Mouse (Mus musculus) heart, postnatal 14 days (tissue): Measurements from ENCODE around the gene Mptx1. TPM values are rescaled to one million over a fixed set of nuclear protein-coding genes. Genes with fewer than 3 reads are reported as not detected.
"Not testable (repeated sequence)": the region's sequence is repeated elsewhere in the genome, so short reads cannot be mapped to it uniquely, and the experiment has no call there.

ENCODE experiments used
- DNase-seq, 2 experiments: peaks; one replicate each; pipeline ENCODE4 v3.0.0; 2021 to 2022
- intact Hi-C: fragments of 180-260 bp; cut with DNase I; formaldehyde crosslinking; loops from one replicate; pipeline ENCODE4 v1.15.1; 2025
- long read RNA-seq, 2 experiments: library from polyadenylated mRNA; stranded (forward); transcript quantifications; one replicate each; pipeline ENCODE4 v2.0.0; 2021
- total RNA-seq, 2 experiments: library from RNA; stranded (reverse); gene quantifications; 2 replicates each; pipeline ENCODE4 v1.2.3; 2021

Gene Mptx1
- not detected for total RNA-seq
- long read RNA-seq, experiment 1: 0 reads
- long read RNA-seq, experiment 2: 0 reads

GRCm38 (mm10) chr1:174330218-174330617, at the start of gene Mptx1:
Mptx1 (plus strand) TSS chr1:174330518.
- no peak for DNase-seq
- intact Hi-C loops: no loop called here

GRCm38 (mm10) chr1:174303162-174303561, 27.2 kb upstream of the Mptx1 start:
- intact Hi-C loops: loop anchor here (5.0 kb wide), 1 partner anchor 1006 kb away; no protein-coding TSS in a partner anchor
- DNase-seq: no peak

- no peak for DNase-seq
- intact Hi-C loops: loop anchor here (2.0 kb wide), 1 partner anchor 1025 kb away; no protein-coding TSS in a partner anchor
Observed at GRCm38 (mm10) chr1:174317308-174317707, 13.0 kb upstream of the Mptx1 start.

GRCm38 (mm10) chr1:174353636-174354035, 23.3 kb downstream of the Mptx1 start:
- DNase-seq, intact Hi-C loops: not testable (repeated sequence)

GRCm38 (mm10) chr1:174354640-174355039, 24.3 kb downstream of the Mptx1 start:
- DNase-seq: no peak
- intact Hi-C loops: no loop called here

- no peak for DNase-seq
- intact Hi-C loops: no loop called here
Observed at GRCm38 (mm10) chr1:174364882-174365451, 34.6 kb downstream of the Mptx1 start, which contains the start of gene Olfr417. Olfr417 (plus strand) TSS chr1:174365122.

- intact Hi-C loops: no loop called here
- DNase-seq: no peak
Observed at GRCm38 (mm10) chr1:174373799-174374198, 43.5 kb downstream of the Mptx1 start.

Other genes starting within 250 kb of the Mptx1 start
- gene Olfr429, start 246.2 kb upstream of the Mptx1 start, total RNA-seq: not detected
- gene Olfr427, start 233.6 kb upstream of the Mptx1 start, total RNA-seq: not detected
- gene Olfr231, start 209.4 kb upstream of the Mptx1 start, total RNA-seq: not detected
- not detected for gene Olfr424, start 199.0 kb upstream of the Mptx1 start, total RNA-seq
- not detected for gene Olfr420, start 174.9 kb upstream of the Mptx1 start, total RNA-seq
- 10 to 100 TPM; 14.0 to 15.5 TPM for gene Spta1, start 157.7 kb upstream of the Mptx1 start, total RNA-seq
- gene Olfr419, start 78.5 kb upstream of the Mptx1 start, total RNA-seq: not detected
- gene Olfr417, start 34.6 kb downstream of the Mptx1 start, total RNA-seq: not detected
- gene Olfr248, start 60.5 kb downstream of the Mptx1 start, total RNA-seq: not detected
- not detected for gene Olfr414, start 93.5 kb downstream of the Mptx1 start, total RNA-seq
- not detected for gene Olfr220, start 111.6 kb downstream of the Mptx1 start, total RNA-seq
- gene Fmn2, start 171.3 kb downstream of the Mptx1 start, total RNA-seq: under 1 TPM; 0.20 to 0.33 TPM